Mouse (Mus musculus): ENCODE measurements around the gene Ppp1r12b. TPM values are rescaled to one million over a fixed set of nuclear protein-coding genes. Genes with fewer than 3 reads are reported as not detected.

The Ppp1r12b gene
- total and polyA plus RNA-seq, 3 experiments: 4.7 to 7.8 TPM; not detected in 1

- no peak overlapping the region for H3K9ac ChIP-seq (ENCODE audit: control insufficient read depth, low read depth, low read length, poor library complexity, severe bottlenecking)
- H3K4me3 ChIP-seq (ENCODE audit: control insufficient read depth in 1 of 2, insufficient read depth in 1 of 2, low read depth in 2 of 2, low read length in 2 of 2): no peak overlapping the region
- H3K9me3 ChIP-seq (replicated peaks; ENCODE audit: insufficient read depth, low read length): no peaks in the 10 kb centered on the region
- H3K27me3 ChIP-seq (ENCODE audit: control insufficient read depth in 1 of 2, insufficient read depth in 2 of 2, low read length in 2 of 2): no peaks in the 10 kb centered on the region
- no peaks in the 10 kb centered on the region for H3K79me2 ChIP-seq (ENCODE audit: control insufficient read depth, insufficient read depth, low read length, poor library complexity)
- H3K27ac ChIP-seq (ENCODE audit: control insufficient read depth, low read depth, low read length): no peak overlapping the region
- peaks cover 0 to 2% of the 10 kb centered on the region in 2 experiments; a peak in 1 of 4 replicates for H3K4me1 ChIP-seq (ENCODE audit: control insufficient read depth in 1 of 2, insufficient read depth in 2 of 2, low read length in 2 of 2)
- TF ChIP-seq NRF1 (IDR thresholded peaks at IDR 0.05; ENCODE audit: insufficient read depth, low read depth, low read length, poor library complexity, severe bottlenecking): no peak
- no peak for TF ChIP-seq E2F4 (IDR thresholded peaks at IDR 0.05; ENCODE audit: borderline replicate concordance, low read depth, low read length)
- TF ChIP-seq RAD21 (IDR thresholded peaks at IDR 0.05; ENCODE audit: low read depth, low read length): no peak
- no peak for TF ChIP-seq MAFK (IDR thresholded peaks at IDR 0.05; ENCODE audit: borderline replicate concordance, low read depth, low read length)
- TF ChIP-seq MAZ (IDR thresholded peaks at IDR 0.05; ENCODE audit: low read depth, low read length): no peak
- no peak for TF ChIP-seq CHD1 (IDR thresholded peaks at IDR 0.05; ENCODE audit: low read depth, low read length)
- TF ChIP-seq USF1 (IDR thresholded peaks at IDR 0.05; ENCODE audit: low read depth, low read length): no peak
- TF ChIP-seq TBP (IDR thresholded peaks at IDR 0.05; ENCODE audit: low read depth, low read length): no peak
- no peak for TF ChIP-seq CTCF (IDR thresholded peaks at IDR 0.05 in 2 of 3, conservative IDR thresholded peaks at IDR 0.05 in 1 of 3; ENCODE audit: control insufficient read depth in 1 of 3, insufficient read depth in 1 of 3, low read depth in 2 of 3, low read length in 3 of 3, poor library complexity in 1 of 3, severe bottlenecking in 1 of 3)
- no peak for TF ChIP-seq SMC3 (IDR thresholded peaks at IDR 0.05; ENCODE audit: low read depth, low read length)
- TF ChIP-seq EP300 (IDR thresholded peaks at IDR 0.05; ENCODE audit: low read depth in 1 of 2, low read length in 2 of 2): no peak
- TF ChIP-seq GATA1 (IDR thresholded peaks at IDR 0.05; ENCODE audit: low read depth, low read length): no peak
- TF ChIP-seq CHD2 (IDR thresholded peaks at IDR 0.05; ENCODE audit: low read length): no peak
- TF ChIP-seq USF2 (IDR thresholded peaks at IDR 0.05; ENCODE audit: borderline replicate concordance in 1 of 2, insufficient read depth in 1 of 2, low read depth in 1 of 2, low read length in 2 of 2): no peak
- TF ChIP-seq RCOR1 (IDR thresholded peaks at IDR 0.05; ENCODE audit: low read depth, low read length): no peak
- TF ChIP-seq TAL1 (IDR thresholded peaks at IDR 0.05; ENCODE audit: low read length): no peak
- TF ChIP-seq POLR2AphosphoS5 (IDR thresholded peaks at IDR 0.05; ENCODE audit: borderline replicate concordance, low read depth, low read length): no peak
- TF ChIP-seq POLR2AphosphoS2 (IDR thresholded peaks at IDR 0.05; ENCODE audit: low read length): no peak
- no peak for TF ChIP-seq JUND (IDR thresholded peaks at IDR 0.05; ENCODE audit: low read depth, low read length)
- no peak for DNase-seq (ENCODE audit: low read depth, low spot score)
- H3K36me3 ChIP-seq (ENCODE audit: control insufficient read depth in 1 of 2, insufficient read depth in 2 of 2, low read length in 2 of 2): peaks cover 0 to 5% of the 10 kb centered on the region in 2 experiments; a peak in 2 of 4 replicates
Measured at GRCm38 (mm10) chr1:134819196-134819595, 136.5 kb downstream of the Ppp1r12b start.

GRCm38 (mm10) chr1:134818716-134819115 is 137.0 kb downstream of the Ppp1r12b start:
- Histone ChIP-seq H3K79me2 (ENCODE audit: control insufficient read depth, insufficient read depth, low read length, poor library complexity) (no peaks in the 10 kb centered on the region), H3K4me1 (ENCODE audit: control insufficient read depth in 1 of 2, insufficient read depth in 2 of 2, low read length in 2 of 2) (peaks cover 0 to 2% of the 10 kb centered on the region in 2 experiments; a peak in 1 of 4 replicates), H3K36me3 (ENCODE audit: control insufficient read depth in 1 of 2, insufficient read depth in 2 of 2, low read length in 2 of 2) (peaks cover 0 to 5% of the 10 kb centered on the region in 2 experiments; a peak in 2 of 4 replicates), H3K9me3 (replicated peaks; ENCODE audit: insufficient read depth, low read length) (no peaks in the 10 kb centered on the region), H3K27me3 (ENCODE audit: control insufficient read depth in 1 of 2, insufficient read depth in 2 of 2, low read length in 2 of 2) (no peaks in the 10 kb centered on the region), H3K9ac (ENCODE audit: control insufficient read depth, low read depth, low read length, poor library complexity, severe bottlenecking) (no peak overlapping the region), H3K27ac (ENCODE audit: control insufficient read depth, low read depth, low read length) (no peak overlapping the region), H3K4me3 (ENCODE audit: control insufficient read depth in 1 of 2, insufficient read depth in 1 of 2, low read depth in 2 of 2, low read length in 2 of 2) (no peak overlapping the region)
- TF ChIP-seq UBTF (IDR thresholded peaks at IDR 0.05; ENCODE audit: borderline replicate concordance, insufficient read depth, low read depth, low read length) (no peak), MAZ (IDR thresholded peaks at IDR 0.05; ENCODE audit: low read depth, low read length) (no peak), TBP (IDR thresholded peaks at IDR 0.05; ENCODE audit: low read depth, low read length) (no peak), BHLHE40 (IDR thresholded peaks at IDR 0.05; ENCODE audit: borderline replicate concordance, low read depth, low read length) (no peak), NELFE (IDR thresholded peaks at IDR 0.05; ENCODE audit: low read depth, low read length) (no peak), ETS1 (IDR thresholded peaks at IDR 0.05; ENCODE audit: low read depth, low read length) (no peak), ZKSCAN1 (IDR thresholded peaks at IDR 0.05; ENCODE audit: low read depth, low read length) (no peak), NRF1 (IDR thresholded peaks at IDR 0.05; ENCODE audit: insufficient read depth, low read depth, low read length, poor library complexity, severe bottlenecking) (no peak), GATA1 (IDR thresholded peaks at IDR 0.05; ENCODE audit: low read depth, low read length) (no peak), CHD2 (IDR thresholded peaks at IDR 0.05; ENCODE audit: low read length) (no peak), KAT2A (conservative IDR thresholded peaks at IDR 0.05; ENCODE audit: low read depth, low read length) (no peak), USF2 (IDR thresholded peaks at IDR 0.05; ENCODE audit: borderline replicate concordance in 1 of 2, insufficient read depth in 1 of 2, low read depth in 1 of 2, low read length in 2 of 2) (no peak), ZC3H11A (IDR thresholded peaks at IDR 0.05; ENCODE audit: low read depth, low read length) (no peak), GABPA (IDR thresholded peaks at IDR 0.05; ENCODE audit: low read depth, low read length) (no peak), EP300 (IDR thresholded peaks at IDR 0.05; ENCODE audit: low read depth in 1 of 2, low read length in 2 of 2) (no peak), POLR2AphosphoS5 (IDR thresholded peaks at IDR 0.05; ENCODE audit: borderline replicate concordance, low read depth, low read length) (no peak), ELF1 (IDR thresholded peaks at IDR 0.05; ENCODE audit: low read depth, low read length) (no peak)
- DNase-seq (ENCODE audit: low read depth, low spot score): no peak

Measured in MEL (cell line).